Mouse (Mus musculus): Measurements from ENCODE around the gene Man2b1. TPM values are rescaled to one million over a fixed set of nuclear protein-coding genes. Genes with fewer than 3 reads are reported as not detected.
A peak's percentile ranks its signal among the peaks of the same experiment; 100 is the strongest.

Gene Man2b1
- total RNA-seq (2022) = 10 to 100 TPM; 33.4 to 98.9 (median 68.8) TPM

GRCm38 (mm10) chr8:85083108-85083813 is at the start of gene Man2b1:
Gene Man2b1, plus strand, starts transcription at chr8:85083270.
- peak; percentile 82 to 86 for DNase-seq (ENCODE audit: low spot score in 2 of 2)

- no peak for DNase-seq (ENCODE audit: low spot score in 2 of 2)
These were observed 49.2 kb upstream of the Man2b1 start for GRCm38 (mm10) chr8:85033867-85034266.

GRCm38 (mm10) chr8:85034764-85035163 is 48.3 kb upstream of the Man2b1 start:
- DNase-seq (ENCODE audit: low spot score in 2 of 2) = peak; percentile 57 to 69

- no peak for DNase-seq (ENCODE audit: low spot score in 2 of 2)
These were observed 47.8 kb upstream of the Man2b1 start for GRCm38 (mm10) chr8:85035165-85035727.

GRCm38 (mm10) chr8:85035728-85036310 is 47.3 kb upstream of the Man2b1 start:
- no peak for DNase-seq (ENCODE audit: low spot score in 2 of 2)

- no peak for DNase-seq (ENCODE audit: low spot score in 2 of 2)
These were observed 46.7 kb upstream of the Man2b1 start for GRCm38 (mm10) chr8:85036381-85036717.

GRCm38 (mm10) chr8:85036718-85037365 is 46.2 kb upstream of the Man2b1 start, which contains the start of gene Tnpo2:
Gene Tnpo2, plus strand, starts transcription at chr8:85036915.
- peak; percentile 93 to 94 for DNase-seq (ENCODE audit: low spot score in 2 of 2)

- no peak for DNase-seq (ENCODE audit: low spot score in 2 of 2)
These were observed 45.7 kb upstream of the Man2b1 start for GRCm38 (mm10) chr8:85037366-85037680.

GRCm38 (mm10) chr8:85037681-85038531 is 45.2 kb upstream of the Man2b1 start:
- peak in 1 of 2 experiments; percentile 47 for DNase-seq (ENCODE audit: low spot score in 2 of 2)

GRCm38 (mm10) chr8:85043619-85044018 is 39.5 kb upstream of the Man2b1 start:
- DNase-seq (ENCODE audit: low spot score in 2 of 2) = no peak

GRCm38 (mm10) chr8:85057367-85057766 is 25.7 kb upstream of the Man2b1 start:
- no peak for DNase-seq (ENCODE audit: low spot score in 2 of 2)

- peak; percentile 90 to 92 for DNase-seq (ENCODE audit: low spot score in 2 of 2)
These were observed 23.0 kb upstream of the Man2b1 start, which contains the start of gene Fbxw9 for GRCm38 (mm10) chr8:85059879-85060616. Gene Fbxw9, plus strand, starts transcription at chr8:85060055.

GRCm38 (mm10) chr8:85062603-85063002 is 20.5 kb upstream of the Man2b1 start:
- no peak for DNase-seq (ENCODE audit: low spot score in 2 of 2)

GRCm38 (mm10) chr8:85065213-85065612 is 17.9 kb upstream of the Man2b1 start:
- no peak for DNase-seq (ENCODE audit: low spot score in 2 of 2)

- DNase-seq (ENCODE audit: low spot score in 2 of 2) = no peak
These were observed 15.9 kb upstream of the Man2b1 start for GRCm38 (mm10) chr8:85067155-85067554.

- DNase-seq (ENCODE audit: low spot score in 2 of 2) = no peak
These were observed 15.1 kb upstream of the Man2b1 start, which contains the start of gene Gm5741 for GRCm38 (mm10) chr8:85067982-85068381. Gene Gm5741, minus strand, starts transcription at chr8:85067982.

GRCm38 (mm10) chr8:85071041-85071440 is 12.0 kb upstream of the Man2b1 start:
- DNase-seq (ENCODE audit: low spot score in 2 of 2) = no peak

GRCm38 (mm10) chr8:85071514-85072281 is 11.4 kb upstream of the Man2b1 start, which contains the start of gene Dhps:
Gene Dhps, plus strand, starts transcription at chr8:85071757.
- DNase-seq (ENCODE audit: low spot score in 2 of 2) = peak; percentile 88 to 93

GRCm38 (mm10) chr8:85072364-85072929 is 10.6 kb upstream of the Man2b1 start:
- no peak for DNase-seq (ENCODE audit: low spot score in 2 of 2)

Data from layer of hippocampus, adult 8-10 months (tissue).